Mouse (Mus musculus): Measurements from ENCODE around the gene Thoc6. TPM values are rescaled to one million over a fixed set of nuclear protein-coding genes. Genes with fewer than 3 reads are reported as not detected.
A peak's percentile ranks its signal among the peaks of the same experiment; 100 is the strongest.

Gene Thoc6
- polyA plus RNA-seq, 1 experiment from 2014 or later, result 57.0 TPM

DNA sequence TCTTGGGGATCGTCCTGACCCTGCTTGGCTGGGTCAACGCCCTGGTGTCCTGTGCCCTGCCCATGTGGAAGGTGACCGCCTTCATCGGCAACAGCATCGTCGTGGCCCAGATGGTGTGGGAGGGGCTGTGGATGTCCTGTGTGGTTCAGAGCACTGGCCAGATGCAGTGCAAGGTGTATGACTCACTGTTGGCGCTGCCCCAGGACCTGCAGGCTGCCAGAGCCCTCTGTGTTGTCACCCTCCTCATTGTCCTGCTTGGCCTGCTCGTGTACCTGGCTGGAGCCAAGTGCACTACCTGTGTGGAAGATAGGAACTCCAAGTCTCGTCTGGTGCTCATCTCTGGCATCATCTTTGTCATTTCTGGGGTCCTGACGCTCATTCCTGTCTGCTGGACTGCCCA is 7.4 kb upstream of the Thoc6 start:
- Histone ChIP-seq H3K9ac (ENCODE audit: low read length) (no peak overlapping the region), H3K36me3 (ENCODE audit: control insufficient read depth, insufficient read depth, low read length) (no peaks in the 10 kb centered on the region), H3K4me3 (ENCODE audit: low read depth, low read length) (no peak overlapping the region), H3K27ac (ENCODE audit: low read depth, low read length) (no peak overlapping the region), H3K27me3 (ENCODE audit: control insufficient read depth, insufficient read depth, low read length) (peaks cover 62% of the 10 kb centered on the region), H3K9me3 (ENCODE audit: control insufficient read depth, low read length) (no peaks in the 10 kb centered on the region), H3K4me2 (no peak overlapping the region), H3K4me1 (ENCODE audit: control insufficient read depth, insufficient read depth, low read length) (peaks cover 23% of the 10 kb centered on the region)
- ATAC-seq (ENCODE audit: low FRiP score) (no peak), DNase-seq (ENCODE audit: low spot score, missing footprints) (no peak)
- WGBS, result 85% methylated on average over 10 of the region's 10 CpGs

DNA sequence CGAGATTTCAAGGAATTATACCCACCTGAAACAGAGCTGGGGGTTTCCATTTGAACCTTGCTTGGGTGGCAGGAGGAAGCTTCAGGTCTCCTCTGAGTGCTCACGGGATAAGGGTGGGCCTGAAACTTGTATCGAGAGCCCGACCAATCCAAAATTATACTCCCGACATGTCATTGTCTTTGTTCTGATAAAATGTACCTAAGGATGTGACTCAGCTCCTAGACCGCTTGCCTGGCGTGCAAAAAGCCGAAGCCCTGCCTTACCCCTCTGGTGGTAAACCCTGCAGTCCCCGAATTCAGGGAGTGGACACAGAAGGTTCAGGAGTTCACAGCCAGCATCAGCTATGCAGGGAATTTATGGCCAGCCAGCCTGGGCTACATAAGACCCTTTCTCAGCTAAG is 6.7 kb upstream of the Thoc6 start:
- no peaks in the 10 kb centered on the region for H3K9me3 ChIP-seq (ENCODE audit: control insufficient read depth, low read length)
- DNase-seq (ENCODE audit: low spot score, missing footprints) (peak; percentile 33), ATAC-seq (ENCODE audit: low FRiP score) (no peak)
- H3K4me2 ChIP-seq, result no peak overlapping the region
- WGBS, result 77% methylated on average over 9 of the region's 9 CpGs
- H3K4me3 ChIP-seq (ENCODE audit: low read depth, low read length), result no peak overlapping the region
- H3K27ac ChIP-seq (ENCODE audit: low read depth, low read length), result no peak overlapping the region
- peaks cover 70% of the 10 kb centered on the region for H3K27me3 ChIP-seq (ENCODE audit: control insufficient read depth, insufficient read depth, low read length)
- peaks cover 25% of the 10 kb centered on the region for H3K4me1 ChIP-seq (ENCODE audit: control insufficient read depth, insufficient read depth, low read length)
- H3K36me3 ChIP-seq (ENCODE audit: control insufficient read depth, insufficient read depth, low read length), result no peaks in the 10 kb centered on the region
- H3K9ac ChIP-seq (ENCODE audit: low read length), result no peak overlapping the region

DNA sequence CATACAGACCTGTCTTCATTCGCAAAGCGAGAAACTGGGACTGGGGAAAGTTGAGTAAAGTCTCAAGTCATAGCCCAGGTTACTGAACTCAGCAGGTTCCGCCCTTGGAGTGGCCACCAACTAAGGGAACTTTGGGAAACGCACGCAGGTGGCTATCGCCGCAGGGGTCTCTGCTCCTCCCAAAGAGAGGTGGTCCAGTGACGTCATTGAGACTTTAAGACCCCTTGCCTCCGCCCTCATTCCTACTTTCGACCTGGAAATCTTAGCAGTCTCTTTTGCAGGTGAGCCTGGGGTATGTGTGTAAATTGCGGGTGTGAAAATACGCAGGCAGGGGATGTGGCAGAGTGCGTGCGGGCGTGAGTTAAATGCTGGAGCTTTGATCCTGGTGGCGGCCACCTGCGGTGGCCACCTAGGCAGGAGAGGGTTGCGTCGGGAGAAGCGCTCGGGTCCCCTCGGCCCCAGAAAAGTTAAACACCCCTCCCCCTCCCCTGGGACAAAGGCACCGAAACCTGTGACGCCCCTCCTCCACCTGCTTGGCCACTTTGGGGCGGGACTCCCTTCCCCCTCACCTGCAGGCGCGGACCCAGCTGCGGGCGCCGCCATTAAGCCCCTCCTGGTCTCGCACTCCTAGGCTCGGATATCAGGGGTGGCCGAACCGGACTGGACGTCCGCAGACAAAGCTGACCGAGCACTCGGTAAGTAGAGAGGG is 5.6 kb upstream of the Thoc6 start, which contains the start of gene Cldn6:
Gene Cldn6 (plus strand): TSS at position 123 of the 709 bp plus-strand sequence.
- no peak for ATAC-seq (ENCODE audit: low FRiP score)
- no peak within 1 kb of the TSS for H3K27ac ChIP-seq (ENCODE audit: low read depth, low read length)
- H3K4me1 ChIP-seq (ENCODE audit: control insufficient read depth, insufficient read depth, low read length), result peaks cover 24% of the 10 kb centered on the region
- H3K9ac ChIP-seq (ENCODE audit: low read length), result no peak within 1 kb of the TSS
- peak; percentile 85 for DNase-seq (ENCODE audit: low spot score, missing footprints)
- H3K4me2 ChIP-seq, result peak within 1 kb of the TSS; percentile 20; the same call in 1 of the 2 replicates
- H3K27me3 ChIP-seq (ENCODE audit: control insufficient read depth, insufficient read depth, low read length), result peaks cover 76% of the 10 kb centered on the region
- H3K36me3 ChIP-seq (ENCODE audit: control insufficient read depth, insufficient read depth, low read length), result no peaks in the 10 kb centered on the region
- H3K4me3 ChIP-seq (ENCODE audit: low read depth, low read length), result no peak within 1 kb of the TSS
- H3K9me3 ChIP-seq (ENCODE audit: control insufficient read depth, low read length), result no peaks in the 10 kb centered on the region
- 1% methylated on average over 38 of the region's 38 CpGs for WGBS

DNA sequence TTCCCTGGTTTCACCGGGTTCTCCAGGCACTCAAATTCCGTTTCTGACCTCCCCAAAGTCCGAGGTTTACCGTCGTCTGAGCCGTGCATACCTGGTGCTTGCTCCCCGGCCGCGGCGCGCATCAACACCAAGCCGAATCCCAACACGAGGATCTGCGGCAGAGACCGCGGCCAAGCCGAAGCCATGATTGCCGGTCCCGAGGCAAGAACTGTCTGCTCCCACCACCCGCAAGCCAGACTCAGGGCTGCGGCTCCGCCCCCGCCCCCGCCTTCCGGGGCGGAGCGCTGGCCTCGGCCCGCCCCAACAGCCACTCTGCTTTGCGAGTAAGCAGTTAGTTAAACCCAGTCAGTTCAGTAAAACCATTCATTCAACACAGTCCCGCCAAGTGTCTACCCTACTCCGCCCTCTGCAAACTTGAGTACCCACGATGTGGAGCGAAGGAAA is 3.6 kb upstream of the Thoc6 start, which contains the start of gene Tnfrsf12a:
Gene Tnfrsf12a (minus strand): TSS at position 233 of the 444 bp plus-strand sequence.
- Histone ChIP-seq H3K4me2 (peak within 1 kb of the TSS; percentile 94), H3K27me3 (ENCODE audit: control insufficient read depth, insufficient read depth, low read length) (peaks cover 59% of the 10 kb centered on the region), H3K9me3 (ENCODE audit: control insufficient read depth, low read length) (no peaks in the 10 kb centered on the region), H3K4me3 (ENCODE audit: low read depth, low read length) (peak within 1 kb of the TSS; percentile 48), H3K9ac (ENCODE audit: low read length) (peak within 1 kb of the TSS; percentile 59), H3K27ac (ENCODE audit: low read depth, low read length) (no peak within 1 kb of the TSS), H3K36me3 (ENCODE audit: control insufficient read depth, insufficient read depth, low read length) (no peaks in the 10 kb centered on the region), H3K4me1 (ENCODE audit: control insufficient read depth, insufficient read depth, low read length) (peaks cover 24% of the 10 kb centered on the region)
- ATAC-seq (ENCODE audit: low FRiP score), result peak; percentile 39
- peak; percentile 98 for DNase-seq (ENCODE audit: low spot score, missing footprints)
- WGBS, result under 1% methylated on average over 34 of the region's 34 CpGs

DNA sequence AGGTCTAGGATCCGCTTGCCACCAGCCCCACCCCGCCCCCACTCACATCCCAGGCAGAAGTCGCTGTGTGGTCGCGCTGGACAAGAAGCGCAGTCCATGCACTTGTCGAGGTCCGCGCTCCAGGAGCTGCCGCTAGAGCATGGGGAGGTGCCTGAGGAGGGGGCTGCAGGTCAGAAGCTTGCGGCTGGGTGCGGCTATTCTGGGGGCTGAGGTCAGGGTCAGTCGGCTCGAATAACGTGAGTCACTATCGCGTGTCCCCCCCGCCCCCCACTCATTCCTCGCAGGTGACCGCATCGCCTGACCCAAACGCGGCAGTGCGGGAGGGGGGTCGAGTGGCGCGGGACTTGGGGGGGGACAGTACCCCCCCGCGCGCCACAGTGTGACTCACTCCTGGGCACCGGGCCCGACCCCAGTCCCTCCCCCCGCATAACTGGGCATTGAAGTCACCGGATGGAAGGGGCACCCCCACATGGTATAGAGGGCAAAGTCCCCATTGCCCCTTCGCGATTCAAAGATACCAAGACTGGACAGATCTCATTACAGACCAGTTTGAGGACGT is 2.9 kb upstream of the Thoc6 start:
- Histone ChIP-seq H3K9me3 (ENCODE audit: control insufficient read depth, low read length) (no peaks in the 10 kb centered on the region), H3K4me2 (peak overlapping the region; percentile 94), H3K36me3 (ENCODE audit: control insufficient read depth, insufficient read depth, low read length) (no peaks in the 10 kb centered on the region), H3K9ac (ENCODE audit: low read length) (peak overlapping the region; percentile 59), H3K27ac (ENCODE audit: low read depth, low read length) (no peak overlapping the region), H3K27me3 (ENCODE audit: control insufficient read depth, insufficient read depth, low read length) (peaks cover 54% of the 10 kb centered on the region), H3K4me1 (ENCODE audit: control insufficient read depth, insufficient read depth, low read length) (peaks cover 24% of the 10 kb centered on the region), H3K4me3 (ENCODE audit: low read depth, low read length) (peak overlapping the region; percentile 48)
- no peak for DNase-seq (ENCODE audit: low spot score, missing footprints)
- WGBS, result under 1% methylated on average over 34 of the region's 37 CpGs
- no peak for ATAC-seq (ENCODE audit: low FRiP score)

DNA sequence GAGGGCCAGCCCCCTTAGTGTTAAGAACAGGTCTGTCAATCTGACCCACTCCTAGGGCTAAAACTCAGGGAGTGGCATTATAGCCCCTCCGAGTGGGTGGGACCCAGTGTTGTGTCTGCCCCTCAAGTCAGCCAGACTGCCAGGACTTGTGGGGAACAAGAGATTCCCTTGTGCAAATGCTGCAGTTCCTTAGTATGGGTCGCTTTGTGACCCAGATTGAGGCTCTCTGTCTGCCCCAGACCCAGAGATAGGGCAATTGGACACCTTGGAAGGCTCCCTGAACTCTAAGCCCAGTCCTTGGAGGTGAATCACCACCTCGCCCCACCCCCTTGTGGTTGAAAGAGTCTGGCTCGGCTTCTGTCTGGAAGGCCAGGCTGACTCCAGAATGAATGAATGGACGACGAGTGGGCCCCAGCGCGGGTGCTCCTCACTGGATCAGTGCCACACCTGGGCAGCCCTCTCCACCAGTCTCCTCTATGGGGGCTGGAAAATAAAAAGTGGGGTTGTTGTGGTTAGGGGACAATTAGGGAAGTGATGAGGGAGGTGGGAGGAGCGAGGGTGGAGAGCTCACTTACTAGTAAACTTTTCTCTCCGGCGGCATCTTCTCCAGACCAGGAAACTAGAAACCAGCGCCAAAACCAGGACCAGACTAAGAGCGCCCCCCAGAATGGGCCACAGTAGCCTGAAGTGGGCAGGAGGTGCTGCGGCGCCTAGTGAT is 2.0 kb upstream of the Thoc6 start:
- no peaks in the 10 kb centered on the region for H3K36me3 ChIP-seq (ENCODE audit: control insufficient read depth, insufficient read depth, low read length)
- H3K4me1 ChIP-seq (ENCODE audit: control insufficient read depth, insufficient read depth, low read length), result peaks cover 24% of the 10 kb centered on the region
- no peak for ATAC-seq (ENCODE audit: low FRiP score)
- no peaks in the 10 kb centered on the region for H3K9me3 ChIP-seq (ENCODE audit: control insufficient read depth, low read length)
- no peak overlapping the region for H3K9ac ChIP-seq (ENCODE audit: low read length)
- DNase-seq (ENCODE audit: low spot score, missing footprints), result peak; percentile 88
- H3K27ac ChIP-seq (ENCODE audit: low read depth, low read length), result no peak overlapping the region
- H3K27me3 ChIP-seq (ENCODE audit: control insufficient read depth, insufficient read depth, low read length), result peaks cover 46% of the 10 kb centered on the region
- peak overlapping the region; percentile 94; the same call in 1 of the 2 replicates for H3K4me2 ChIP-seq
- no peak overlapping the region for H3K4me3 ChIP-seq (ENCODE audit: low read depth, low read length)
- 11% methylated on average over 15 of the region's 15 CpGs for WGBS

DNA sequence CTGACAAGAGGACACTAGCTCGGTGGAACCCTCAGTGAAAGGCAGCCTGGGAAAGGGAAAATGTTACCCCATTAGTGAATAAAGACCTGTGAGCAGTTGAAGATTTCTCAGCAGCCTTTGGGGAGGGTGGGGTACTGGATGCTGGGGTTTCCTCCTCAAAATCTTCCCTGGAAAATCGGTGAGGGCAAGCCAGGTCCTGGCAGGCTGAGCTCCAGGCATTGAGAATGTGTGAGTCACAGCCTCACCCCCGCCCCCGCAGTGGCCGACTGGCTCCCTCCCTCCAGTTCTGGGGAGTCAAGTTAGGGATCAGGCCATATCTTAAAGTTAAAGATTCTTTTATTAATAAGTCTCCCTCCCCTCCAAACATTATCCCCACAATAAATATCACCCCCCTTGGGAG is 1.4 kb upstream of the Thoc6 start:
- H3K27me3 ChIP-seq (ENCODE audit: control insufficient read depth, insufficient read depth, low read length), result peaks cover 40% of the 10 kb centered on the region
- no peak overlapping the region for H3K4me3 ChIP-seq (ENCODE audit: low read depth, low read length)
- ATAC-seq (ENCODE audit: low FRiP score) (no peak), DNase-seq (ENCODE audit: low spot score, missing footprints) (peak; percentile 81)
- no peak overlapping the region for H3K4me2 ChIP-seq
- H3K4me1 ChIP-seq (ENCODE audit: control insufficient read depth, insufficient read depth, low read length), result peaks cover 24% of the 10 kb centered on the region
- H3K9ac ChIP-seq (ENCODE audit: low read length), result no peak overlapping the region
- WGBS, result 43% methylated on average over 5 of the region's 5 CpGs
- no peaks in the 10 kb centered on the region for H3K9me3 ChIP-seq (ENCODE audit: control insufficient read depth, low read length)
- no peak overlapping the region for H3K27ac ChIP-seq (ENCODE audit: low read depth, low read length)
- no peaks in the 10 kb centered on the region for H3K36me3 ChIP-seq (ENCODE audit: control insufficient read depth, insufficient read depth, low read length)

DNA sequence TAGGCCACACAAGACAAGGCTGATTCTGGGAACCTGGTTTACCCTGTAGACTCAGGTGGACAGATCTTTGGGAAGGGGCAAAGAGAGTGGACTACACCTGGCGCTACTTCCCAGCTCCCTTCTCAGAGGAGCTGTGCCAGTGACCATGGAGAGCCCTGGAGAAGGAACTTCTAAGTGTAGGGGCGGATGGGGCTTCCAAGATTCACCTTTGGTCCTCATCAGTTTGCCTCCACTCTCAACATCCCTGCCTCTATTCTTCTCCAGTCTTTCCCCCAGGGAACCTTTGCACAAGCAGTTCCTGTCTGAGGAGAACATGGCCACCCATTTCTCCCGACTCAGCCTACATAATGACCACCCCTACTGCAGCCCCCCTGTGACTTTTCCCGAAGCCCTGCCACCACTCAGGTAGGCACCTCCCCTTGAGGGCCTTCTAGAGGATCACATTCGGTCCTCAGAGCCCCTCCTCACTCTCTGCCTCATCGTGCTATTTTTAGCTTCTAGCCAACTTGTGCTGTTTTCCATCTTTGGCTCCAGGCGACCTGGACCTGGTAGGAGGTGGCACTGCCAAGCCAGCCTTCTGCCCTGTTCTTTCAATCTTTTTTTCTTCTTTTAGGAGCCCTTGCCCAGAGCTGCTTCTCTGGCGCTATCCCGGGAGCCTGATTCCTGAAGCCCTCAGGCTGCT is 730 bp upstream of the Thoc6 start:
- H3K9me3 ChIP-seq (ENCODE audit: control insufficient read depth, low read length), result no peaks in the 10 kb centered on the region
- peak overlapping the region; percentile 70 for H3K9ac ChIP-seq (ENCODE audit: low read length)
- no peak overlapping the region for H3K27ac ChIP-seq (ENCODE audit: low read depth, low read length)
- ATAC-seq (ENCODE audit: low FRiP score), result 0 out of 2 replicates have a peak, but pooled peaks have one; percentile 1
- H3K27me3 ChIP-seq (ENCODE audit: control insufficient read depth, insufficient read depth, low read length), result peaks cover 33% of the 10 kb centered on the region
- 44% methylated on average over 9 of the region's 9 CpGs for WGBS
- peaks cover 22% of the 10 kb centered on the region for H3K4me1 ChIP-seq (ENCODE audit: control insufficient read depth, insufficient read depth, low read length)
- H3K4me2 ChIP-seq, result peak overlapping the region; percentile 81
- no peaks in the 10 kb centered on the region for H3K36me3 ChIP-seq (ENCODE audit: control insufficient read depth, insufficient read depth, low read length)
- no peak for DNase-seq (ENCODE audit: low spot score, missing footprints)
- peak overlapping the region; percentile 62 for H3K4me3 ChIP-seq (ENCODE audit: low read depth, low read length)
